Mouse (Mus musculus) neural tube, embryonic 12.5 days (tissue): ENCODE data around the gene Plekhm2. TPM values are rescaled to one million over a fixed set of nuclear protein-coding genes. Genes with fewer than 3 reads are reported as not detected.

Source experiments
- ATAC-seq: fragments of 200-750 bp; cut with Nextera tagmentation; 2 replicates; pipeline ENCODE4 v1.8.0; 2017; ENCODE audit warnings: low read depth, mild to moderate bottlenecking, moderate TSS enrichment, moderate library complexity; ENCODE audit not compliant: low FRiP score
- H3K27ac ChIP-seq: fragments of 300-500 bp; sonication (generic); 2 replicates; pipeline ENCODE4 v1.5.1; 2016
- H3K27me3 ChIP-seq: fragments of 300-500 bp; sonication (generic); replicated peaks from 2 replicates; pipeline ENCODE4 v1.6.1; 2016; ENCODE audit warnings: mild to moderate bottlenecking
- H3K36me3 ChIP-seq: fragments of 300-500 bp; sonication (generic); 2 replicates; pipeline ENCODE4 v1.6.1; 2016; ENCODE audit warnings: mild to moderate bottlenecking
- H3K4me1 ChIP-seq: fragments of 300-500 bp; sonication (generic); 2 replicates; pipeline ENCODE4 v1.6.1; 2016
- H3K4me2 ChIP-seq: fragments of 300-500 bp; sonication (generic); replicated peaks from 2 replicates; pipeline ENCODE4 v1.6.1; 2016; ENCODE audit warnings: mild to moderate bottlenecking
- H3K4me3 ChIP-seq: fragments of 300-500 bp; sonication (generic); 2 replicates; pipeline ENCODE4 v1.5.1; 2016
- H3K9ac ChIP-seq: fragments of 300-500 bp; sonication (generic); 2 replicates; pipeline ENCODE4 v1.6.1; 2016; ENCODE audit warnings: mild to moderate bottlenecking
- H3K9me3 ChIP-seq: fragments of 300-500 bp; sonication (generic); 2 replicates; pipeline ENCODE4 v1.6.1; 2016; ENCODE audit warnings: mild to moderate bottlenecking
- WGBS: fragments of 180-500 bp; shearing (Covaris S2); methylation state at CpG from one replicate; pipeline ENCODE4 v1.1.7; 2016; 5-methylcytosine and 5-hydroxymethylcytosine counted together
- polyA plus RNA-seq: library from polyadenylated mRNA; unstranded; fragments of >200 nt; fragmentation: Nextera tagmentation; extraction: Ambion mirVana; gene quantifications from 2 replicates; pipeline ENCODE4 v1.2.1, GENCODE M21; 2016

The Plekhm2 gene
- polyA plus RNA-seq, result 7.4 TPM in 2 replicates

GRCm38 (mm10) chr4:141664799-141665198 lies at the start of gene Plekhm2:
TSS of gene Plekhm2 (minus strand) at chr4:141664899.
- H3K27ac ChIP-seq, result no peak within 1 kb of the TSS
- no peaks in the 10 kb centered on the region for H3K27me3 ChIP-seq
- H3K4me3 ChIP-seq, result peak within 1 kb of the TSS; percentile 75
- no peak for ATAC-seq
- 82% methylated on average over 8 of the region's 8 CpGs for WGBS
- H3K36me3 ChIP-seq, result peaks cover 12% of the 10 kb centered on the region; the same call in 1 of the 2 replicates
- H3K4me2 ChIP-seq, result peak within 1 kb of the TSS; percentile 89
- no peaks in the 10 kb centered on the region for H3K9me3 ChIP-seq
- H3K4me1 ChIP-seq, result peaks cover 16% of the 10 kb centered on the region
- peak within 1 kb of the TSS; percentile 86 for H3K9ac ChIP-seq

DNA sequence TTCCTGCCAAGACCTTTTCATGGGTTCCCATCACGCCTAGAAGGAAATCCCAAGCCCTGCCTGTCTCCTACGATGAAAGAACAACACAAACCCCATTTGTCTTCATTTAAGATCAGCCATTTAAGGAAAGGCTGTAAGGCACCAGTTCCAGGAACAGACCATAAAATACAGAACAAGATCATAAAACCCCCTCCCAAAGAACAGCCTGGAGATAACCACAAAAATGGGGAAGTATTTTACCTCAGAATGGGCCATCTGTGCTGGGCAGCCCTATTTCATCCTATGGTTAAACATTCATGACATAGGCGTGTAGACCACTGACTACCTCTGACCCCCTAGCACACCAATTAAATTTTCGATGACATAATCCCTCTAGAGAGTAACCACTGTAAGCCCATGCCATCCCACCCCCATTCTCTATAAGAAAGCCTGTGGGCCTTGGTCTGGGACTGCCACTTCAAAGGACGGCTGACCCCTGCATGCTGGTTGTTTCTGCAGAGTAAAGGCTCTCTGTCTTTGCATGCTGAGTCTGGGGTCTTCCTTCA lies 49.0 kb upstream of the Plekhm2 start:
- H3K36me3 ChIP-seq, result peaks cover 41% of the 10 kb centered on the region

DNA sequence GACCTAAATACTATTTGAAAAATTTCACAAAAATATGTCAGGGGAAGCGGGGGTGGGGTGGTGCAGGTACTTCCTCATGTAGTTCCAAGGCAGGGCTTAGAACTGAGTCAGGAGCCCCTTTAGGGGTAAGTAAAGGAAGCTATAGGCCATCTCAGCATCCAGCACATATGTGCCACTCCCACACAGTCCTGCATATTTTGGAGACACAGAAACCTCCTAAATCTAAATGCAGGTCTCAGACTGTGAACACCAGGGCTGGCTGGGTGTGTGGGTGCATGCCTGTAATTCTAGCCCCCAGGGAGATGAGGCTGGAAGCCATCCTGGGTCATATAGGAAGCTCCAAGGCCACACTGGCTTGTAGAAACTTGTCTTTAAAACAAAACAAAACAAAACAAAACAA lies 46.6 kb upstream of the Plekhm2 start:
- Histone ChIP-seq H3K36me3 (peaks cover 65% of the 10 kb centered on the region), H3K9me3 (no peaks in the 10 kb centered on the region)

More for the DNA sequence above, 49.0 kb upstream of the Plekhm2 start:
- H3K27ac ChIP-seq, result no peak overlapping the region
- H3K9ac ChIP-seq, result no peak overlapping the region
- H3K27me3 ChIP-seq, result no peaks in the 10 kb centered on the region
- H3K4me2 ChIP-seq, result no peak overlapping the region
- ATAC-seq, result no peak
- no peak overlapping the region for H3K4me3 ChIP-seq
- no peaks in the 10 kb centered on the region for H3K9me3 ChIP-seq
- WGBS, result 52% methylated on average over 5 of the region's 5 CpGs
- H3K4me1 ChIP-seq, result no peaks in the 10 kb centered on the region

DNA sequence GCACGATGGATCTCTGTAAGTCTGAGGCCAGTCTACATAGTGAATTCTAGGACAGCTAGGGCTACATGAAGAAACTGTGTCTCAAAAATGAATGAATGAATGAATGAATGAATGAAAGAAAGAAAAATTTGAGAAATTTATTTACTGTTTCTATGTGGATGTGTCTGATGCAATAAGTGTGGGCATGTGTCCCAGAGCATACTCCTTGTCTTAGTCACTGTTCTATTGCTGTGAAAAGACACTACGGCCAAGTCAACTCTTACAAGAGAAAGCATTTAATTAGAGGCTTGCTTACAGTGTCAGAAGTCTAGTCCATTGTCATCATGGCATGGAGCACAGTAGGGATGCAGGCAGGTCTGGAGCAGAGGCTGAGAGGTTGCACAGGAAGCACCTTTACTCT lies 44.3 kb upstream of the Plekhm2 start:
- Histone ChIP-seq H3K4me3 (no peak overlapping the region), H3K4me2 (no peak overlapping the region), H3K9me3 (no peaks in the 10 kb centered on the region), H3K4me1 (no peaks in the 10 kb centered on the region), H3K27ac (no peak overlapping the region), H3K27me3 (no peaks in the 10 kb centered on the region), H3K9ac (no peak overlapping the region), H3K36me3 (peaks cover 88% of the 10 kb centered on the region)
- 97% methylated on average over 2 of the region's 2 CpGs for WGBS
- no peak for ATAC-seq

More for the DNA sequence above, 46.6 kb upstream of the Plekhm2 start:
- H3K9ac ChIP-seq, result no peak overlapping the region
- no peak overlapping the region for H3K4me2 ChIP-seq
- WGBS, result 95% methylated on average over 1 of the region's 1 CpGs
- ATAC-seq, result no peak
- H3K4me1 ChIP-seq, result no peaks in the 10 kb centered on the region
- no peak overlapping the region for H3K27ac ChIP-seq
- no peak overlapping the region for H3K4me3 ChIP-seq
- H3K27me3 ChIP-seq, result no peaks in the 10 kb centered on the region

DNA sequence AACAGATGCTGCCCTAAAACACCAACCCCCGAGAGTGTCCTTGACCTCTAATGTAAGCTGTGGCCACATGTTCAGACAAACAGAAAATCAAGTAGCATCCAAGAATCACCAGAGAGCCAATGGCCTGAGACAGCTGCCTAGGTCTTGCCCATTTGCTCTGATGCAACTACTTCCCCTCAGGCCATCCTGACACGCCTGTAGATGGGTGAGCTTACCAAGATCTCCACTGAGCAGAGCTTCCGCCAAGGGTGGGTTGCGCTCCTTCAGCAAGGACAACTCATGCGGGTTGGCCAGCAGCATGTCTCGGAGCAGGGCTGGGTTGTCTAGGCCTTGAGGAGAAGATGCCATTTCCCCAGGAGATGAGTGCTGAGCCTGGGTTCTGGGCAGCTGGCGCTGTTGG lies 43.3 kb upstream of the Plekhm2 start:
- Histone ChIP-seq H3K27ac (no peak overlapping the region), H3K4me1 (no peaks in the 10 kb centered on the region), H3K27me3 (no peaks in the 10 kb centered on the region), H3K4me2 (no peak overlapping the region), H3K9me3 (no peaks in the 10 kb centered on the region), H3K36me3 (peaks cover 91% of the 10 kb centered on the region), H3K4me3 (no peak overlapping the region), H3K9ac (no peak overlapping the region)
- WGBS, result 94% methylated on average over 7 of the region's 7 CpGs
- ATAC-seq, result no peak

DNA sequence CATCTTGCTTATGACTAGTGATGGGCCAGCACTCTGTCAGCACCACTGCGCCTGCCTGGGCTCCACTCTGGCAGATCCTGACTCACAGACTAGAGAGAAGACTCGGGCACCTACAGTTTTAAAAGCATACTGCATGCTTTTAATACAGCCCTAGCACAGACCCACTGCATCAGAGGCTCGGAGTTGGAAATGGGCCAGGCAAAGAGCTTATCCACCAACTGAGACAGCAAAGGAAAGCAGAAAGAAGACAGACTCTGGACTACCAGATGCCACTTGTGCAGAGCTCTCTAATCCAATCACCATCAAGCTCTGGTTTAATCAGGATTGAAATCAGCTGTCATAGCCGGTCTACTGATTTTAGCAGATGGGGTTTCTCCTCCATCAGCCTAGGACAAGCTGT lies 40.6 kb upstream of the Plekhm2 start:
- Histone ChIP-seq H3K4me2 (no peak overlapping the region), H3K4me3 (no peak overlapping the region), H3K27me3 (no peaks in the 10 kb centered on the region), H3K27ac (no peak overlapping the region), H3K36me3 (peaks cover 88% of the 10 kb centered on the region), H3K9ac (no peak overlapping the region), H3K4me1 (no peaks in the 10 kb centered on the region), H3K9me3 (no peaks in the 10 kb centered on the region)
- no peak for ATAC-seq
- WGBS, result 91% methylated on average over 4 of the region's 4 CpGs

GRCm38 (mm10) chr4:141704625-141705024 lies 39.9 kb upstream of the Plekhm2 start:
- no peak for ATAC-seq
- Histone ChIP-seq H3K4me2 (no peak overlapping the region), H3K27me3 (no peaks in the 10 kb centered on the region), H3K4me1 (no peaks in the 10 kb centered on the region), H3K36me3 (peaks cover 91% of the 10 kb centered on the region), H3K9me3 (no peaks in the 10 kb centered on the region), H3K4me3 (no peak overlapping the region), H3K27ac (no peak overlapping the region), H3K9ac (no peak overlapping the region)
- WGBS, result 92% methylated on average over 2 of the region's 2 CpGs

GRCm38 (mm10) chr4:141694719-141695118 lies 30.0 kb upstream of the Plekhm2 start:
- 94% methylated on average over 8 of the region's 8 CpGs for WGBS

GRCm38 (mm10) chr4:141688505-141688904 lies 23.8 kb upstream of the Plekhm2 start:
- WGBS, result 94% methylated on average over 8 of the region's 8 CpGs

More at GRCm38 (mm10) chr4:141694719-141695118, 30.0 kb upstream of the Plekhm2 start:
- Histone ChIP-seq H3K36me3 (peaks cover 81% of the 10 kb centered on the region), H3K9me3 (no peaks in the 10 kb centered on the region), H3K27ac (no peak overlapping the region), H3K4me2 (no peak overlapping the region), H3K27me3 (no peaks in the 10 kb centered on the region), H3K9ac (no peak overlapping the region), H3K4me1 (no peaks in the 10 kb centered on the region), H3K4me3 (no peak overlapping the region)
- ATAC-seq, result no peak

GRCm38 (mm10) chr4:141686525-141686924 lies 21.8 kb upstream of the Plekhm2 start:
- Histone ChIP-seq H3K4me1 (no peaks in the 10 kb centered on the region), H3K4me2 (no peak overlapping the region), H3K4me3 (no peak overlapping the region), H3K27ac (no peak overlapping the region), H3K27me3 (no peaks in the 10 kb centered on the region), H3K9me3 (no peaks in the 10 kb centered on the region), H3K9ac (no peak overlapping the region), H3K36me3 (peaks cover 69% of the 10 kb centered on the region)
- WGBS, result 91% methylated on average over 8 of the region's 8 CpGs
- ATAC-seq, result no peak

More at GRCm38 (mm10) chr4:141688505-141688904, 23.8 kb upstream of the Plekhm2 start:
- Histone ChIP-seq H3K27ac (no peak overlapping the region), H3K4me3 (no peak overlapping the region), H3K4me2 (no peak overlapping the region), H3K27me3 (no peaks in the 10 kb centered on the region), H3K36me3 (peaks cover 73% of the 10 kb centered on the region), H3K4me1 (no peaks in the 10 kb centered on the region), H3K9ac (no peak overlapping the region), H3K9me3 (no peaks in the 10 kb centered on the region)
- ATAC-seq, result no peak

DNA sequence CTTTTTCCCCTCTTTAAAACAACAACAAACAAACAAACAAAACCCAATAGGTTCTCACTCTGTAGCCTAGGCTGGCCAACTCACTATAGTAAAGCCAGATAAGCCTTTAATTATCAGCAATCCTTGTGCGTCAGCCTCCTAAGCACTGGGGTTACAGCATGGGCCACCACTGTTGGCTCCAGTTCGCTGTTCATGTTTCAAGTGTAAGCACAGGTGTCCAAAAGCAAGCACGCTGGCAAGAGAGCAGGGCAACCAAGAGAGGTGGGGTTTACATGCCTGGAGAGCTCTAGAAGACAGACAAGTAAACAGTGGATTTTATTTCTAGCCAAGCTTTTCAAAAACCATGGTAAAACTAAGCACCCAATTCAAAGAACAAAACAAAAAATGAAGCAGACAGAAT lies 21.4 kb upstream of the Plekhm2 start:
- Histone ChIP-seq H3K9me3 (no peaks in the 10 kb centered on the region), H3K9ac (no peak overlapping the region), H3K4me3 (no peak overlapping the region), H3K27me3 (no peaks in the 10 kb centered on the region), H3K36me3 (peaks cover 65% of the 10 kb centered on the region), H3K4me2 (no peak overlapping the region), H3K4me1 (no peaks in the 10 kb centered on the region), H3K27ac (no peak overlapping the region)
- WGBS, result 93% methylated on average over 3 of the region's 3 CpGs
- ATAC-seq, result no peak

- H3K36me3 ChIP-seq, result peaks cover 62% of the 10 kb centered on the region
- no peak within 1 kb of the TSS for H3K4me2 ChIP-seq
- H3K9me3 ChIP-seq, result no peaks in the 10 kb centered on the region
- WGBS, result 90% methylated on average over 6 of the region's 6 CpGs
- no peak within 1 kb of the TSS for H3K9ac ChIP-seq
- ATAC-seq, result no peak
- no peak within 1 kb of the TSS for H3K27ac ChIP-seq
- no peaks in the 10 kb centered on the region for H3K4me1 ChIP-seq
- H3K27me3 ChIP-seq, result no peaks in the 10 kb centered on the region
- H3K4me3 ChIP-seq, result no peak within 1 kb of the TSS
Observed at GRCm38 (mm10) chr4:141685499-141685898, 20.8 kb upstream of the Plekhm2 start, which contains the start of gene Rsc1a1. TSS of gene Rsc1a1 (minus strand) at chr4:141685599.

DNA sequence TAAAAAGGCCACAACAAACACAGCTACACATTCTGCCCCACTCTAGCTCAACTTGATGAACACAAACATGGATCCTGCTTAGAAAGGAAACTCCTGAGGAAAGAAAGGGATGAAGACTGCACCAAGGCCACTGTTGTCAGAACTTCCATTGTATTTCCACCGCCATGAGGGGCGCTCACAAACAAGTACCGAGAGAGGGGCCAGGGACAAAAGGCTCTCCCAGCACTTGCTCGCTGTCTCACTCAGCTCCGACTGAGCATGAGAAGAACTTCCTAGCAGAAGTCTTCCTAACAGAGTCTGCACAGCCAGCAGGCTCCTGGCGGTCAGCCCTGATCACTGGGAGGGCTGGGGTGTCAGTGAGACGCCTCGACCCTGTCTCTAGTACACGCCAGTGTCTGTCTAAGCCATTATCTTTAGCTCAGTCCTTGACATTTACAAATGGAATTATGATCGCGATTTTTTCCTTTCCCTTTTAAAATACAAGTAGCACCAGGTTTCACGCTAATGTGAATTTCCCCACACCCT lies 18.1 kb upstream of the Plekhm2 start:
- H3K27ac ChIP-seq, result no peak overlapping the region
- no peak for ATAC-seq
- H3K4me1 ChIP-seq, result no peaks in the 10 kb centered on the region
- no peaks in the 10 kb centered on the region for H3K9me3 ChIP-seq
- H3K4me2 ChIP-seq, result no peak overlapping the region
- no peaks in the 10 kb centered on the region for H3K27me3 ChIP-seq
- H3K36me3 ChIP-seq, result peaks cover 48% of the 10 kb centered on the region
- H3K9ac ChIP-seq, result no peak overlapping the region
- no peak overlapping the region for H3K4me3 ChIP-seq
- 67% methylated on average over 12 of the region's 12 CpGs for WGBS
